Mouse (Mus musculus): ENCODE data around the gene Gpx1. TPM values are rescaled to one million over a fixed set of nuclear protein-coding genes. Genes with fewer than 3 reads are reported as not detected.

Gene Gpx1
- polyA plus RNA-seq, 1 experiment from 2014 or later: 1,315 TPM

GRCm38 (mm10) chr9:108337848-108338550 lies 704 bp upstream of the Gpx1 start:
- Histone ChIP-seq H3K27me3 (replicated peaks; ENCODE audit: control insufficient read depth, insufficient read depth, low read length) (no peaks in the 10 kb centered on the region), H3K27ac (ENCODE audit: low read length) (peak overlapping the region; percentile 98), H3K9ac (ENCODE audit: low read depth, low read length) (no peak overlapping the region), H3K4me2 (ENCODE audit: low read depth, low read length) (peak overlapping the region; percentile 74; the same call in 1 of the 2 replicates), H3K36me3 (ENCODE audit: control insufficient read depth, insufficient read depth, low read length) (peaks cover 4% of the 10 kb centered on the region; the same call in 1 of the 2 replicates), H3K9me3 (ENCODE audit: control insufficient read depth, low read length) (no peaks in the 10 kb centered on the region), H3K4me1 (ENCODE audit: control insufficient read depth, insufficient read depth, low read length) (peaks cover 26% of the 10 kb centered on the region), H3K4me3 (ENCODE audit: low read length) (no peak overlapping the region)
- WGBS: 74% methylated on average over 10 of the region's 10 CpGs
- ATAC-seq: no peak

- no peak for ATAC-seq
- H3K27me3 ChIP-seq (replicated peaks; ENCODE audit: control insufficient read depth, insufficient read depth, low read length): no peaks in the 10 kb centered on the region
- peaks cover 30% of the 10 kb centered on the region for H3K4me1 ChIP-seq (ENCODE audit: control insufficient read depth, insufficient read depth, low read length)
- 23% methylated on average over 6 of the region's 6 CpGs for WGBS
- H3K9me3 ChIP-seq (ENCODE audit: control insufficient read depth, low read length): no peaks in the 10 kb centered on the region
- H3K27ac ChIP-seq (ENCODE audit: low read length): peak overlapping the region; percentile 98
- H3K4me2 ChIP-seq (ENCODE audit: low read depth, low read length): peak overlapping the region; percentile 74
- H3K4me3 ChIP-seq (ENCODE audit: low read length): peak overlapping the region; percentile 82
- H3K9ac ChIP-seq (ENCODE audit: low read depth, low read length): peak overlapping the region; percentile 95; the same call in 1 of the 2 replicates
- peaks cover 1% of the 10 kb centered on the region; the same call in 1 of the 2 replicates for H3K36me3 ChIP-seq (ENCODE audit: control insufficient read depth, insufficient read depth, low read length)
Observed at GRCm38 (mm10) chr9:108338551-108338885, 185 bp upstream of the Gpx1 start.

DNA sequence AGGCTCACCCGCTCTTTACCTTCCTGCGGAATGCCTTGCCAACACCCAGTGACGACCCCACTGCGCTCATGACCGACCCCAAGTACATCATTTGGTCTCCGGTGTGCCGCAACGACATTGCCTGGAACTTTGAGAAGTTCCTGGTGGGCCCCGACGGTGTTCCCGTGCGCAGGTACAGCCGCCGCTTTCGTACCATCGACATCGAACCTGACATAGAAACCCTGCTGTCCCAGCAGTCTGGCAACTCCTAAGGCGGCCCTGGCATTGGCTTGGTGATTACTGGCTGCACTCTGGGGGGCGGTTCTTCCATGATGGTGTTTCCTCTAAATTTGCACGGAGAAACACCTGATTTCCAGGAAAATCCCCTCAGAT lies 1.2 kb downstream of the Gpx1 start:
- H3K36me3 ChIP-seq (ENCODE audit: control insufficient read depth, insufficient read depth, low read length): no peaks in the 10 kb centered on the region
- ATAC-seq: no peak
- peak overlapping the region; percentile 98 for H3K27ac ChIP-seq (ENCODE audit: low read length)
- H3K9me3 ChIP-seq (ENCODE audit: control insufficient read depth, low read length): no peaks in the 10 kb centered on the region
- peak overlapping the region; percentile 95 for H3K9ac ChIP-seq (ENCODE audit: low read depth, low read length)
- H3K4me3 ChIP-seq (ENCODE audit: low read length): peak overlapping the region; percentile 82
- 10% methylated on average over 20 of the region's 20 CpGs for WGBS
- peak overlapping the region; percentile 74 for H3K4me2 ChIP-seq (ENCODE audit: low read depth, low read length)
- peaks cover 30% of the 10 kb centered on the region for H3K4me1 ChIP-seq (ENCODE audit: control insufficient read depth, insufficient read depth, low read length)
- no peaks in the 10 kb centered on the region for H3K27me3 ChIP-seq (replicated peaks; ENCODE audit: control insufficient read depth, insufficient read depth, low read length)

GRCm38 (mm10) chr9:108340258-108341138 lies 1.8 kb downstream of the Gpx1 start:
- peak overlapping the region; percentile 74 for H3K4me2 ChIP-seq (ENCODE audit: low read depth, low read length)
- H3K9me3 ChIP-seq (ENCODE audit: control insufficient read depth, low read length): no peaks in the 10 kb centered on the region
- H3K36me3 ChIP-seq (ENCODE audit: control insufficient read depth, insufficient read depth, low read length): no peaks in the 10 kb centered on the region
- peak overlapping the region; percentile 82 for H3K4me3 ChIP-seq (ENCODE audit: low read length)
- no peaks in the 10 kb centered on the region for H3K27me3 ChIP-seq (replicated peaks; ENCODE audit: control insufficient read depth, insufficient read depth, low read length)
- peak; percentile 19 for ATAC-seq
- H3K4me1 ChIP-seq (ENCODE audit: control insufficient read depth, insufficient read depth, low read length): peaks cover 30% of the 10 kb centered on the region
- H3K9ac ChIP-seq (ENCODE audit: low read depth, low read length): peak overlapping the region; percentile 95
- peak overlapping the region; percentile 98 for H3K27ac ChIP-seq (ENCODE audit: low read length)
- WGBS: 50% methylated on average over 10 of the region's 10 CpGs

DNA sequence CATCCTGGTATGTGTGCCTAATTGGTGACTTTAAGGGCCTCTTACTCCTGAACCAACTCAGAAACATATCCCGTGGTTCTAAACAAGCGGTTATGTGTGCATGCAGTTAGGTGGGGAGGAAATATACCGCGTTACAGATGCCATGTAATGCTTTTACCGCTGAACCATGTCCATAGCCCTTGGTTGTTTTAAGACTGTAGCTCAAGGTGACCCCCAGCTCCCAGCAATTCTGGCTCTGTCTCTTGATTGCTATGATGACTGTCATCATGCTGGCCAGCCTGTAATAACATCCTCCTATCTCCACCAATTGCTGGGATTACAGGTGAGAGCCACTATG lies 2.4 kb downstream of the Gpx1 start:
- 84% methylated on average over 5 of the region's 5 CpGs for WGBS
- Histone ChIP-seq H3K4me2 (ENCODE audit: low read depth, low read length) (peak overlapping the region; percentile 33), H3K9me3 (ENCODE audit: control insufficient read depth, low read length) (no peaks in the 10 kb centered on the region), H3K4me3 (ENCODE audit: low read length) (peak overlapping the region; percentile 82), H3K9ac (ENCODE audit: low read depth, low read length) (peak overlapping the region; percentile 95; the same call in 1 of the 2 replicates), H3K4me1 (ENCODE audit: control insufficient read depth, insufficient read depth, low read length) (peaks cover 33% of the 10 kb centered on the region), H3K36me3 (ENCODE audit: control insufficient read depth, insufficient read depth, low read length) (no peaks in the 10 kb centered on the region), H3K27ac (ENCODE audit: low read length) (peak overlapping the region; percentile 98), H3K27me3 (replicated peaks; ENCODE audit: control insufficient read depth, insufficient read depth, low read length) (no peaks in the 10 kb centered on the region)
- ATAC-seq: no peak

- H3K9ac ChIP-seq (ENCODE audit: low read depth, low read length): no peak overlapping the region
- H3K9me3 ChIP-seq (ENCODE audit: control insufficient read depth, low read length): no peaks in the 10 kb centered on the region
- no peaks in the 10 kb centered on the region for H3K36me3 ChIP-seq (ENCODE audit: control insufficient read depth, insufficient read depth, low read length)
- no peak overlapping the region for H3K4me3 ChIP-seq (ENCODE audit: low read length)
- H3K27me3 ChIP-seq (replicated peaks; ENCODE audit: control insufficient read depth, insufficient read depth, low read length): no peaks in the 10 kb centered on the region
- no peak overlapping the region for H3K4me2 ChIP-seq (ENCODE audit: low read depth, low read length)
- peaks cover 35% of the 10 kb centered on the region for H3K4me1 ChIP-seq (ENCODE audit: control insufficient read depth, insufficient read depth, low read length)
- peak overlapping the region; percentile 98 for H3K27ac ChIP-seq (ENCODE audit: low read length)
- ATAC-seq: peak; percentile 6
Observed at GRCm38 (mm10) chr9:108341801-108342200, 3.1 kb downstream of the Gpx1 start.

GRCm38 (mm10) chr9:108342301-108342831 lies 3.7 kb downstream of the Gpx1 start:
- no peak overlapping the region for H3K4me2 ChIP-seq (ENCODE audit: low read depth, low read length)
- no peak overlapping the region for H3K9ac ChIP-seq (ENCODE audit: low read depth, low read length)
- no peak for ATAC-seq
- no peaks in the 10 kb centered on the region for H3K36me3 ChIP-seq (ENCODE audit: control insufficient read depth, insufficient read depth, low read length)
- H3K4me1 ChIP-seq (ENCODE audit: control insufficient read depth, insufficient read depth, low read length): peaks cover 35% of the 10 kb centered on the region
- no peaks in the 10 kb centered on the region for H3K9me3 ChIP-seq (ENCODE audit: control insufficient read depth, low read length)
- WGBS: 15% methylated on average over 5 of the region's 5 CpGs
- no peak overlapping the region for H3K4me3 ChIP-seq (ENCODE audit: low read length)
- no peaks in the 10 kb centered on the region for H3K27me3 ChIP-seq (replicated peaks; ENCODE audit: control insufficient read depth, insufficient read depth, low read length)
- peak overlapping the region; percentile 98 for H3K27ac ChIP-seq (ENCODE audit: low read length)

- peaks cover 32% of the 10 kb centered on the region for H3K4me1 ChIP-seq (ENCODE audit: control insufficient read depth, insufficient read depth, low read length)
- H3K9me3 ChIP-seq (ENCODE audit: control insufficient read depth, low read length): no peaks in the 10 kb centered on the region
- H3K4me2 ChIP-seq (ENCODE audit: low read depth, low read length): no peak overlapping the region; the same call in 1 of the 2 replicates
- H3K4me3 ChIP-seq (ENCODE audit: low read length): no peak overlapping the region
- peak; percentile 1; the same call in 1 of the 2 replicates for ATAC-seq
- WGBS: 48% methylated on average over 3 of the region's 3 CpGs
- H3K27me3 ChIP-seq (replicated peaks; ENCODE audit: control insufficient read depth, insufficient read depth, low read length): no peaks in the 10 kb centered on the region
- peak overlapping the region; percentile 29; the same call in 1 of the 2 replicates for H3K9ac ChIP-seq (ENCODE audit: low read depth, low read length)
- H3K36me3 ChIP-seq (ENCODE audit: control insufficient read depth, insufficient read depth, low read length): no peaks in the 10 kb centered on the region
- peak overlapping the region; percentile 98 for H3K27ac ChIP-seq (ENCODE audit: low read length)
Observed at GRCm38 (mm10) chr9:108343331-108343730, 4.6 kb downstream of the Gpx1 start.

- peak overlapping the region; percentile 29; the same call in 1 of the 2 replicates for H3K9ac ChIP-seq (ENCODE audit: low read depth, low read length)
- H3K9me3 ChIP-seq (ENCODE audit: control insufficient read depth, low read length): no peaks in the 10 kb centered on the region
- WGBS: 85% methylated on average over 1 of the region's 1 CpGs
- H3K4me1 ChIP-seq (ENCODE audit: control insufficient read depth, insufficient read depth, low read length): peaks cover 34% of the 10 kb centered on the region
- H3K27me3 ChIP-seq (replicated peaks; ENCODE audit: control insufficient read depth, insufficient read depth, low read length): no peaks in the 10 kb centered on the region
- no peaks in the 10 kb centered on the region for H3K36me3 ChIP-seq (ENCODE audit: control insufficient read depth, insufficient read depth, low read length)
- no peak for ATAC-seq
- peak overlapping the region; percentile 98 for H3K27ac ChIP-seq (ENCODE audit: low read length)
- no peak overlapping the region; the same call in 1 of the 2 replicates for H3K4me2 ChIP-seq (ENCODE audit: low read depth, low read length)
- H3K4me3 ChIP-seq (ENCODE audit: low read length): no peak overlapping the region
Observed at GRCm38 (mm10) chr9:108343835-108344234, 5.1 kb downstream of the Gpx1 start.

Data from intestine, embryonic 16.5 days (tissue).